Mouse (Mus musculus) small intestine, adult 2 months (tissue): ENCODE data around the gene Prrt2. TPM values are rescaled to one million over a fixed set of nuclear protein-coding genes. Genes with fewer than 3 reads are reported as not detected.

Experiments used
- H3K27ac ChIP-seq: fragments of 200-500 bp; 2 replicates; pipeline ENCODE4 v1.5.1; 2012; ENCODE audit warnings: low read depth, low read length, control low read depth, inconsistent platforms; ENCODE audit not compliant: insufficient read depth
- H3K27me3 ChIP-seq: fragments of 200-500 bp; 2 replicates; pipeline ENCODE4 v1.6.1; 2012; ENCODE audit warnings: mild to moderate bottlenecking, moderate library complexity, low read length, inconsistent platforms; ENCODE audit not compliant: control insufficient read depth, insufficient read depth
- H3K36me3 ChIP-seq: fragments of 200-500 bp; 2 replicates; pipeline ENCODE4 v1.6.1; 2012; ENCODE audit warnings: mild to moderate bottlenecking, low read length, control low read depth, inconsistent platforms; ENCODE audit not compliant: control insufficient read depth, insufficient read depth
- H3K4me1 ChIP-seq: fragments of 200-500 bp; 2 replicates; pipeline ENCODE4 v1.6.1; 2012; ENCODE audit warnings: low read length, inconsistent platforms, mixed read lengths; ENCODE audit not compliant: control insufficient read depth, insufficient read depth, insufficient read length
- H3K4me3 ChIP-seq: fragments of 200-500 bp; 2 replicates; pipeline ENCODE4 v1.5.1; 2012; ENCODE audit warnings: low read depth, mild to moderate bottlenecking, control low read depth, inconsistent platforms, low read length, moderate library complexity
- CTCF ChIP-seq: fragments of 200-500 bp; IDR thresholded peaks from 2 replicates; pipeline ENCODE4 v1.5.1; 2012; ENCODE audit warnings: low read depth, mild to moderate bottlenecking, control low read depth, inconsistent platforms, low read length, moderate library complexity, mixed read lengths; ENCODE audit not compliant: insufficient replicate concordance, insufficient read length; ENCODE audit errors: extremely low read depth
- POLR2A ChIP-seq: fragments of 200-500 bp; IDR thresholded peaks from 2 replicates; pipeline ENCODE4 v1.6.1; 2012; ENCODE audit warnings: low read depth, mild to moderate bottlenecking, control low read depth, inconsistent platforms, low read length, moderate library complexity
- WGBS: fragments of 180-500 bp; shearing (Covaris S2); methylation state at CpG from one replicate; pipeline ENCODE4 v1.1.7; 2018; 5-methylcytosine and 5-hydroxymethylcytosine counted together
- polyA plus RNA-seq: library from polyadenylated mRNA; depleted of rRNA; stranded (reverse); fragments of >200 nt; gene quantifications from 2 replicates; pipeline ENCODE4 v1.2.3, GENCODE M21; 2012

Gene Prrt2
- polyA plus RNA-seq, 1 experiment, result 2.7 TPM

DNA sequence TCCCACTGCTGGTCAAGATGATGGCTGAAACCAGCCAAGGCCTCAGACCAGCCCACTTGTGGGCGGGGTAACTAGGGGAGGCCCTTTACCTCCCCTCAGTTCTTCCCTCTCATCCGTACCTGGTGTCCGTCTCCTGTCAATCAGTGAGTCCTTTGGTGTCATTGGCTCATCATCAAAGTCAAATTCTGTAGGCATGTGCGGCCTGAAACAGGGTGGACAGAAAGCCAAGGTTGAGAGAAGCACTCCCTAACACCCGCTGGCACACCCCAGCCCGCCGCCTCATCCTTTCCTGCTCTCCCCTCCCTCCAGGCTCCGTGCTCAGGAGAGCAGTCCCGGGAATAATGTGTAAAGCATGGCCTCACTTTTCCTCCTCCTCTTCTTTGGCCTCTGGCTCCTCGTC lies 4.9 kb downstream of the Prrt2 start:
- Histone ChIP-seq H3K27me3 (no peaks in the 10 kb centered on the region), H3K4me1 (peaks cover 30% of the 10 kb centered on the region), H3K4me3 (peak overlapping the region; percentile 68), H3K27ac (peak overlapping the region; percentile 90), H3K36me3 (peaks cover 5% of the 10 kb centered on the region)
- TF ChIP-seq POLR2A, result no peak
- no peak for TF ChIP-seq CTCF
- WGBS, result 2% methylated on average over 10 of the region's 10 CpGs

DNA sequence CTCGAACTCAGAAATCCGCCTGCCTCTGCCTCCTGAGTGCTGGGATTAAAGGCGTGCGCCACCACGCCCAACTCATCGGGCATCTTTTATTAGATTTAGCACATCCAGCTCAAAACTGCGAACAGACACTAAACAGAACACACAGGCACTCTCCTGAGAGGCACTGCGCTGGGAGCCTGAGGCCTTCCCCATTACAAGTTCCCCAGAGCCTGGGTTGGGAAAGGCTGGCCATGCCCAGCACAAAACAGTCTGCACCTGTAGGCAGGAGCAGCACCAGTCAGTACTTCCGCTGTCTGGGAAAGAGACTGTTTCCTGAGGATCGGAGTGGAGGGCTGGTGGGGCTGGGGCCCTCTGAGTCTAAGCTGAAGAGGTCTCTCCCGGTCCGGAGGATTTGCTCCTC lies 6.0 kb downstream of the Prrt2 start:
- TF ChIP-seq POLR2A (no peak), CTCF (no peak)
- Histone ChIP-seq H3K27me3 (no peaks in the 10 kb centered on the region), H3K4me3 (0 out of 2 replicates have a peak overlapping the region, but pooled peaks have one; percentile 1), H3K36me3 (peaks cover 7% of the 10 kb centered on the region), H3K27ac (no peak overlapping the region), H3K4me1 (peaks cover 30% of the 10 kb centered on the region)
- WGBS, result 88% methylated on average over 12 of the region's 12 CpGs

DNA sequence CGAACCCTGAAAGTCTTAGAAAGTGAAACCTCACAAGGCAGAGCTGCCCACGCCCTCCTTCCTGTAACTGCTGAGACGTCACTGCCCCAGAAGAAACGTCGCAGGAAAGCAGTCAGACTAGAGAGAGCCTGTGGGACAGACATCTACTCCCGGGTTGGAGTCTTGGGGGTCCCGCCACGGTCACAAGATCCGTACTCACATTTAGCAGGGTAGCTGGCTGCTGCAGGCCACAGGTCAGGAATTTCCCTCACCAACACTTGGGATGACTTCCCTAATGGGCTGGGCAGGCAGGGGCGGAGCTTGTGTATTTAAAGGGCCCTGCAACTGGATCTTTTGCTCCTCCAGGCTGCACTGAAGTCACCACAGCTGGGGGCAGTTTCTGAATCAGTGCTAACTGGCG lies 6.7 kb downstream of the Prrt2 start, which contains the start of gene Mvp:
Gene Mvp (minus strand): TSS at position 302 of the 400 bp plus-strand sequence.
- H3K36me3 ChIP-seq, result peaks cover 7% of the 10 kb centered on the region
- under 1% methylated on average over 11 of the region's 11 CpGs for WGBS
- no peaks in the 10 kb centered on the region for H3K27me3 ChIP-seq
- TF ChIP-seq CTCF, result no peak; the same call in 1 of the 2 replicates
- 0 out of 2 replicates have a peak, but pooled peaks have one; percentile 27 for TF ChIP-seq POLR2A
- H3K4me1 ChIP-seq, result peaks cover 32% of the 10 kb centered on the region
- H3K4me3 ChIP-seq, result peak within 1 kb of the TSS; percentile 80
- peak within 1 kb of the TSS; percentile 85 for H3K27ac ChIP-seq

DNA sequence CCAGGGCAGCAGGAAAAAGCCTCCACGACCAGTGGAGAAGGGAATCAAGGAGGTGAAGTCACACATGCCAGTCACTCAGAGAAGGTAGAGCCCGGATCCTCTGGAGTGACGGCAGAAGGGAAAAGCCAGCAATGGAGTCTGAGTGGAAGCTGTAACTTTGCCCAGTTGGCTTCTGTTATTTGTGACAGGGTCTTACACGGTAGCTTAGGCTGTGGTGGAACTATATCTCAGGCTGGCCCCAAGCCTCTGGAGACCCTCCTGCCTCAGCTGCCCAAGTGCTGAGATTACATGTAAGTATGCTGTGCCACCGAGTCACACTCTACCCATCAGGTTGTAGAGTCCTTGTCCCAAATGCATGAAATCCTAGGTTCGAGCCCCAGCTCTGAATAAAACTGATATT lies 7.6 kb downstream of the Prrt2 start:
- Histone ChIP-seq H3K27me3 (no peaks in the 10 kb centered on the region), H3K4me3 (peak overlapping the region; percentile 80), H3K27ac (peak overlapping the region; percentile 85), H3K36me3 (peaks cover 7% of the 10 kb centered on the region), H3K4me1 (peaks cover 39% of the 10 kb centered on the region)
- no peak for TF ChIP-seq CTCF
- WGBS, result 77% methylated on average over 6 of the region's 6 CpGs

DNA sequence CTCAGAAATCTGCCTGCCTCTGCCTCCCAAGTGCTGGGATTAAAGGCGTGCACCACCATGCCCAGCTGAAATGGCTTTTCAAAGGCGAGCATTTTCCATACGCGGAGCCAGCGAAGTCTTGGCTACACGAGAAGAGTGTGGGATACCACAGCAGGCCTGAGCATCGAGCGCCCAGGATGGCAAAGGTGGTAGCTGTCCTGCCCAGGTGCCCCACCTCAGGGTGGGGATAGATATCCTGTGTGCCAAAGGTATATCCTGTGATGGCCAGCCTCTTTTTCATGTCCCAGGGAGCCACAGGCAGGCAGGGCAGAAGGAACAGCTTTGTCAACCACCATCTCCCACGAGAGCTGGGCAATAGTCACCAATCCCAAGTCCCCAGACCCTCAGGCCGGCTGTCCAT lies 8.2 kb downstream of the Prrt2 start:
- TF ChIP-seq POLR2A (peak; percentile 45; the same call in 1 of the 2 replicates), CTCF (no peak)
- H3K27ac ChIP-seq, result peak overlapping the region; percentile 85
- WGBS, result 76% methylated on average over 10 of the region's 10 CpGs
- H3K4me3 ChIP-seq, result peak overlapping the region; percentile 80
- no peaks in the 10 kb centered on the region for H3K27me3 ChIP-seq
- H3K4me1 ChIP-seq, result peaks cover 44% of the 10 kb centered on the region
- peaks cover 7% of the 10 kb centered on the region for H3K36me3 ChIP-seq

DNA sequence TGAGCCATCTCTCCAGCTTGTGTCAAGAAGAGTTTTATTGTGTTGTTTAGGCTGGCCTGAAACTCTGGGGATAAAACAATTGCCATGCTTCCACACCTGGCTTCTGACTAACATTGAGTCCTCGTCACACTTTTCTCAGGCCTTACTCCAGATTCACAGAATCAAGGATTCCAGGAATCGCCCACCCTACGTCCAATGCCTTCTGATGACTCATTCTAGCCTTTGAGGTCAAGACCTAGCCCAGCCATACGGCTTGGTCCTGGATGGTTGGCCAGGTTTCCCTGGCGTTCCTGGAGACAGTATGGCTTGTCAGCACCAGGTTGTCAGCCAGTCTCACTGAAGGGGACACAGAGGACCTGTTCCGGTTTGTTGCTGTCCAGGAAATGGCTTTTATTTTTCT lies 8.6 kb downstream of the Prrt2 start:
- WGBS, result 84% methylated on average over 6 of the region's 6 CpGs
- H3K27ac ChIP-seq, result 0 out of 2 replicates have a peak overlapping the region, but pooled peaks have one; percentile 85
- no peak for TF ChIP-seq POLR2A
- TF ChIP-seq CTCF, result no peak
- H3K4me3 ChIP-seq, result no peak overlapping the region
- H3K4me1 ChIP-seq, result peaks cover 47% of the 10 kb centered on the region
- H3K36me3 ChIP-seq, result peaks cover 7% of the 10 kb centered on the region
- no peaks in the 10 kb centered on the region for H3K27me3 ChIP-seq

DNA sequence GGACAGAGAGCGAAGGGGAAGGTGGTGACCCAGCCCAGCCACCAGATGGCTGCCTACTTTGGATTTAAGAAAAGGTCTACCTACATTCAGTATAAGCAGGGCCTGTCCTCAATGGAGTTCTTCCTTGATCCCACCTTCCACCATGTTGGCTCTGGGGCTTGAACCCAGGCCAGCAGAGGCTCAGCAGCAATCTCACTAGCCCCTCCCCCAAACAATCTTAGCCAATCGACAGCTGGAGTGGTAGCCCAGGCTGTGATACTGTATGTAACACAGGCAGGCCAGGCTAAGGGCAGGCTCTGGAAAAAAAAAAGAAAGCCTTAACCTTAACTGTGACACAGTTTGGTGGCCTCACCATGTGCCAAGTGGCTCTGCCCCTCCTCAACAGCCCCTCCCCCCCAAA lies 9.3 kb downstream of the Prrt2 start:
- H3K4me1 ChIP-seq, result peaks cover 49% of the 10 kb centered on the region
- H3K27me3 ChIP-seq, result no peaks in the 10 kb centered on the region
- WGBS, result 62% methylated on average over 2 of the region's 2 CpGs
- TF ChIP-seq CTCF, result no peak; the same call in 1 of the 2 replicates
- no peak for TF ChIP-seq POLR2A
- peaks cover 7% of the 10 kb centered on the region for H3K36me3 ChIP-seq
- H3K4me3 ChIP-seq, result no peak overlapping the region
- peak overlapping the region; percentile 11 for H3K27ac ChIP-seq
